Comparison of ENCODE assay signal across 8 mouse cellular contexts in the genomic region with DNA sequence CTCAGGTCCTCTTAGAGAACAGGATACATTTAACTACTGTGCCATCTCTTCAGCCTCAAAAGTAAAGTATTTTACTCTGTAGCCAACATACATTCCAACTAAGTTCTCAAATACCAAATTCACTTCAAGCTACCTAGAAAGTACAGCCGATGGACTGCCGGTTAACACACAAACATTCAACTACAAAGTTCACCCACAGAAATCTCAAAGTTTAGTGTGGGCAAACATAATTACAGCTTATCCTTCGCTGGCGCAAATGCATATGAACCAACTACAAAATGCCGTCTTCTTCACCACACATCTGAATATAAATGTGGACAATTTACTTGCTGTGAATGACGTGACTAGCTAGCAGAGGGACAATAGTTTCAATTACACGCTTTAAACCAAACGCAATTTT. TPM values are rescaled to one million over a fixed set of nuclear protein-coding genes. Genes with fewer than 3 reads are reported as not detected.
DNase-seq lines count a peak whose midpoint lies in the region; ATAC-seq and TF ChIP-seq lines count a peak whose summit lies in the region.

No protein-coding gene starts in this region.

- peak overlapping the region; percentile 96 for H3K9ac ChIP-seq in forebrain, embryonic 13.5 days
- peak overlapping the region; percentile 94 for H3K9ac ChIP-seq in liver, embryonic 12.5 days

- peak overlapping the region; percentile 97 for H3K27ac ChIP-seq in gastrocnemius, adult 2 months
- H3K27ac ChIP-seq in forebrain, embryonic 13.5 days, result no peak overlapping the region
- no peak overlapping the region for H3K27ac ChIP-seq in liver, embryonic 12.5 days

- H3K4me1 ChIP-seq in forebrain, embryonic 13.5 days, result peaks cover 38% of the 10 kb centered on the region
- H3K4me1 ChIP-seq in liver, embryonic 12.5 days, result peaks cover 35% of the 10 kb centered on the region

- no peaks in the 10 kb centered on the region for H3K36me3 ChIP-seq in forebrain, embryonic 13.5 days (ENCODE audit: poor library complexity, severe bottlenecking)
- H3K36me3 ChIP-seq in liver, embryonic 12.5 days, result no peaks in the 10 kb centered on the region

- ATAC-seq in forebrain, embryonic 13.5 days, result no peak
- no peak for ATAC-seq in liver, embryonic 12.5 days
- no peak for ATAC-seq in megakaryocyte progenitor cell, adult 5-6 weeks (replicated peaks; ENCODE audit: poor library complexity)
- no peak for ATAC-seq in inflammation-experienced regulatory T-cells, adult 6 months

- peak overlapping the region; percentile 78 for H3K4me3 ChIP-seq in gastrocnemius, adult 2 months
- H3K4me3 ChIP-seq in forebrain, embryonic 13.5 days, result peak overlapping the region; percentile 95
- peak overlapping the region; percentile 88 for H3K4me3 ChIP-seq in liver, embryonic 12.5 days

- H3K4me2 ChIP-seq in forebrain, embryonic 13.5 days, result peak overlapping the region; percentile 94
- peak overlapping the region; percentile 95 for H3K4me2 ChIP-seq in liver, embryonic 12.5 days

- no peak for DNase-seq in gastrocnemius, adult 2 months
- DNase-seq in gastrocnemius, postnatal 36 days, result no peak
- DNase-seq in 416B (ENCODE audit: low read depth) (peak; percentile 50), adipocyte (ENCODE audit: low spot score) (no peak)

- 18% methylated on average over 8 of the region's 8 CpGs for WGBS in forebrain, embryonic 13.5 days
- WGBS in liver, embryonic 12.5 days (ENCODE audit: insufficient replicate concordance), result 35% methylated on average over 8 of the region's 8 CpGs

- intact Hi-C loops in gastrocnemius, adult 2 months (cut with DNase I), result loop anchor here (2.0 kb wide), 1 partner anchor 60 kb away; no protein-coding TSS in a partner anchor
- intact Hi-C loops in gastrocnemius, postnatal 36 days (cut with DNase I), result no loop called here

- no peaks in the 10 kb centered on the region for H3K27me3 ChIP-seq in forebrain, embryonic 13.5 days
- H3K27me3 ChIP-seq in liver, embryonic 12.5 days (replicated peaks), result no peaks in the 10 kb centered on the region

- TF ChIP-seq CTCF in gastrocnemius, adult 2 months (IDR thresholded peaks at IDR 0.05), result no peak

- no peaks in the 10 kb centered on the region for H3K9me3 ChIP-seq in forebrain, embryonic 13.5 days (replicated peaks)
- no peaks in the 10 kb centered on the region for H3K9me3 ChIP-seq in liver, embryonic 12.5 days (replicated peaks)

RNA-seq across cellular contexts. Expression of gene Smurf2, which starts 1.6 kb away (rescaled TPM):
- 10 to 100 TPM; 26.5 to 32.2 TPM for total RNA-seq in gastrocnemius, adult 2 months (2021)
- total RNA-seq in gastrocnemius, postnatal 36 days (2021), result 10 to 100 TPM; 22.2 to 22.8 TPM
- polyA plus RNA-seq in forebrain, embryonic 13.5 days (2015; fragmentation: Nextera tagmentation; extraction: Ambion mirVana), result 15.9 and 16.0 TPM in 2 replicates
- 4.3 and 5.1 TPM in 2 replicates for polyA plus RNA-seq in liver, embryonic 12.5 days (2016; fragmentation: Nextera tagmentation; extraction: Ambion mirVana)
- 23.3 and 25.3 TPM in 2 replicates for total RNA-seq in megakaryocyte progenitor cell, adult 5-6 weeks (2015)
- 24.9 and 30.7 TPM in 2 replicates for total RNA-seq in megakaryocyte progenitor cell, adult 5-6 weeks (2017)
- polyA plus RNA-seq in inflammation-experienced regulatory T-cells, adult 6 months (2017; shearing (Covaris generic)), result 10 to 100 TPM in 2 of 3 experiments, 1 to 10 TPM in 1; 8.4 to 25.2 (median 21.6) TPM
